Mouse (Mus musculus) thymus, postnatal 0 days (tissue): ENCODE measurements around the gene Vti1a. TPM values are rescaled to one million over a fixed set of nuclear protein-coding genes. Genes with fewer than 3 reads are reported as not detected.

Source experiments
- DNase-seq: peaks from one replicate; pipeline ENCODE4 v3.0.0-alpha.2; 2015; ENCODE audit warnings: low spot score
- polyA plus RNA-seq: library from polyadenylated mRNA; unstranded; fragments of >200 nt; fragmentation: Nextera tagmentation; extraction: Ambion mirVana; gene quantifications from 2 replicates; pipeline ENCODE4 v1.2.1, GENCODE M21; 2015

Vti1a gene
- polyA plus RNA-seq, 1 experiment from 2014 or later: 29.1 TPM

DNA sequence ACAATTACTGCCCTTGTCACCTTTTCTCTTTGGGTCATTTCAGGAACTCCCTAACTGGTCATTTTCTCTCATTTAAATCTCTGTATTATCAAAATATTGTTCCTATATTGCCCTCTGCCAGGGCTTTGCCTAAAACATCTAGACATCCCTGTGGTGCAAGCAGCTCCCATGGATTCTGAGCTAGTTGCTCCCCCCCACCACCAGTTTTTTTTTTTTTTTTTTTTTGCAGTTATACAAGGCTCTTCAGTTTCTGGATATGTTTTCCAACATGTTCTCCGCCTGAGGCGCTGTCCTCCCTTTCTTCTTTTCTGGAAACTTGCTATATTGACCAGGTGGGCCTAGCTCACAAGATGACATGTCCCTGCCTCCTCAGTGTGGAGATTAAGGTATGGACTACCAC is 2.4 kb upstream of the Vti1a start:
- DNase-seq: no peak

DNA sequence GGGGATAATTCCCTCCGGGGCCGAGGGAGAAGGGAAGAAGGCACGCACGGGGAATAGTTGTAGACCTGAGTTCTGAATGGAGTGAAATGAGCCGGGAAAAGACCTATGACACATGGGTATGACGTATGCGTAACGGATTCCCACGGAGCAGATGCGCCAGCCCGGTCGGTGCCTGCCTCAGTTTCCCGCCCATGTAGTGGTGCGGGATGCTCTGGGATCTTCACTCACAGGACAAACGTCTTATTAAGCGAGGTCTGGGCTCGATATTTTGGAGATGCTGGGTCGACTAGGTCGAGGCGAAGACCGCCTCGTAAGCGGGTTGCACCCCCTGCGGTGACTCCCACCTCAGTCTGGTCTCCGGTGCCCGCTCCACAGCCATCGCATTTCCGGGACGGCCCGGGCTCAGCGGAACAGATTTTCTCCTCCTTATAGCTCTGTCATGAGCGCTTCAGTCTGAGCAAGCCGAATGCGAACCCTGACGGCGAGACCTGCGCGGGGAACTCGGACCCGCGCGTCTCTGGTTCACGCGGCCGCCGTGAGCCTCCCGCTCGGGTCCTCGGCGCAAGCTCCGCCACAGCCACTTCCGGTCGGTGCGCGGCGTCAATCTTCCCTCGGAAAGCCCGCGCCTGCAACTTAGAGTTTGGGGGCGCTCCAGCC is 515 bp upstream of the Vti1a start, which contains the start of gene Zdhhc6:
Gene Zdhhc6, minus strand, starts transcription at position 581 of the 657 bp plus-strand sequence.
- DNase-seq: peak; percentile 85

DNA sequence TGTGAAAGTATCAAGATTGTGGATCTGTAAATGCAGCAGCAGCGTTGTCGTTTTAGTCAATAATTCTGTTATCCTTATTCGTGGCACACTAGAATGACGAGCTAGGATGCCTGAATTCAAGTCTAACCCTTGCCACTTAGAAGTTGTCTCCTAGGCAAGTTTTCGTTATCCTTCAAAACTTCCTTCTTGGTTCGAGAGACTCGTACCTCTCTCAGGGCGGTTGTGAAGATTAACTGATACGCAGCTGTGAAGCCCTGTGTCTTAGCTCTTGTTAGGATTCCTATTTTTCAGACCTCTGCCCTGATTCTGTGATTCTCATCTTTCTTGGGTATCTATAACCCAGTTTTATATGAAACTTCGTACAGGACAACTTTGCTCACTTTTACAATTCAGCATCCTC is 806 bp downstream of the Vti1a start:
- DNase-seq: no peak

DNA sequence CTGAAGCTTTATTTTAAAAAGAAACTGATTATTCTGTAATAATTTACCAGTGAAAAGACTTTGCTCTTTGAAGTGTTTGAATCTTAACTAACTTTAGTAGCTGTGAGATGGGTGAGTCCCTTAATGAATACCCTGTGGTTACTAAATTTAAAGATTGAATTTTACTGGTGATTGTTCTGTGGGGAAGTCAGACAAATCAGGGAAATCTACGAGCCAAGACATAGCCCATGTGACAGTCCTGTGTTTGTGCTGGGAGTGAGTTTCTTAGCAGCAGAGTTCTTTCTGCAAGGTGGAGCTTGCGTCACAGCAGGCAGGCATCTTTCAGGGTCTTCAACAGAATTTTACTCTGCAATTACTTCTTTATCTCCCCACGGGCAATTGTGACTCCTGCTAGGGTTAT is 2.9 kb downstream of the Vti1a start:
- DNase-seq: no peak

DNA sequence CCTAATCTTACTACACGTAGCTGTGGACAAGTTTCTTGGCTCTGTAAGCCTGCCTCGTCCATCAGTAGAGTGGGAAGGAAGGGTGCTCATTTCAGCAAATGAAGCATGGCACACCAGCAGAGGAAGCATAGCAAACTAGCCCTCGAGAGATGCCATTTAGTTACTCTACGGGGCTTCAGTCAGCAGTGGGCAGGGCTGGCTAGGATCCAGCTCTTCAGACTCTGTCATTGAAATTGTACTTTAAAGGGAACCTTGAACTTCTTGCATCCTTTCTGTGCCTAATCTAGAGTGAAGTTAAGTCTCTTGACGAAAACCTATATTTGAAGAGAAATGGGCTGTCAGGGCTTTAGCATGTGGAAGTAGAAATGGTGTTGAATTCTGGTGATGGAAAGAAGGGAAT is 3.4 kb downstream of the Vti1a start:
- DNase-seq: no peak

DNA sequence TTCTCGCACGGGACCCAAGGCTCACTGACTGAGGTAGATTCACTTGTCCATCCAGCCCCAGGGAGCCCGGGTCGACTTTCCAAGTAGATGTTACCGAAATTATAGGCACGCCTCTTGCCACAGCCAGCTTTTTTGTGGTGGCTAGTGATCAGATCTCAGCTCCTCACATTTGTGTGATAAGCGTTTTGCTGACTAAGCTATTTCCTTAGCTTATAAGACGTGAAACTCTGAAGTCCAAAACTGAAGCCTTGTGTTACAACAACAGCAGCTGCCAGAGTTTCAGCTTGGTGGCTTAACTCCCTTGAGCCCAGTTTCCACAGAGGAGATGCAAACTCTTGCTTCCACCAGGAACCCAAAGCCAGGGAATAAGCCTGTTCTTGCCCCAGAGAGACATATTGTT is 6.5 kb downstream of the Vti1a start:
- DNase-seq: no peak

DNA sequence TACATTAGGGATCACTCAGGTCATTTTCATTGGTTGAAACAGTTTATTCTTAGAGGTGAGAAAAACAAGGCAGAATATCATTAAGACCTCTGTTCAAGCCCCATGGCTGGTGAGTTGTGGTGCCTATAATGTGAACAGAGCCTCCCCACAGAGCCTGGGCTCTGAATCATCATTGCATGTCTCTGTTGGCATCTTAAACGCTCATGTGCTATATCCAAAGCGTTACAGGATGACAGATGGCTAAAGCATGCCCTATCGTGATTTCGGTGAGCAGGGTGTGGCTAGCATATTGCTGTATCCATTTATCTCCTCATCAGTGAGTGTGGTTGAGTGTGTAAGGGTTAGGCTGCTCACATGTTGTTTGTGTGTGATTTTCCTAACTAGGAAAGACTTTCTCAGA is 11.4 kb downstream of the Vti1a start:
- DNase-seq: no peak

DNA sequence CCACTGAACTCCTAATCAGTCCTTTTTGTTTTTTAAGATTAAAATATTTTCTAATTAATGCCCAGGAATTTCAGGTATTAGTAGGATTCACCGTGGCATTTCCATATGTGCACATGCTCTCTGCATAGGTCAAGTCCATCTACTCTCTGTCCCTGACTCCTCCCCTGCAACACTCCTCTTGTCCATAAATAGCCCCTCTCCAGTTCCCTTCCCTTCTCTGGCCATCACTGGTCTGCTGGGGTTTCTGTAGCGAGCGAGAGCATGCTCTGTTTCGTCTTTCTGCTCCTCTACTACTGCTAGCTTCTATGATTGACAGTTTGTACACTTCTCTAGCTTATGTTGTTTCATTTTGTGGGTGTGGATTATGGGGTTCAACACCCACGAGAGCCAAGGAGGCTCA is 15.7 kb downstream of the Vti1a start:
- DNase-seq: no peak

DNA sequence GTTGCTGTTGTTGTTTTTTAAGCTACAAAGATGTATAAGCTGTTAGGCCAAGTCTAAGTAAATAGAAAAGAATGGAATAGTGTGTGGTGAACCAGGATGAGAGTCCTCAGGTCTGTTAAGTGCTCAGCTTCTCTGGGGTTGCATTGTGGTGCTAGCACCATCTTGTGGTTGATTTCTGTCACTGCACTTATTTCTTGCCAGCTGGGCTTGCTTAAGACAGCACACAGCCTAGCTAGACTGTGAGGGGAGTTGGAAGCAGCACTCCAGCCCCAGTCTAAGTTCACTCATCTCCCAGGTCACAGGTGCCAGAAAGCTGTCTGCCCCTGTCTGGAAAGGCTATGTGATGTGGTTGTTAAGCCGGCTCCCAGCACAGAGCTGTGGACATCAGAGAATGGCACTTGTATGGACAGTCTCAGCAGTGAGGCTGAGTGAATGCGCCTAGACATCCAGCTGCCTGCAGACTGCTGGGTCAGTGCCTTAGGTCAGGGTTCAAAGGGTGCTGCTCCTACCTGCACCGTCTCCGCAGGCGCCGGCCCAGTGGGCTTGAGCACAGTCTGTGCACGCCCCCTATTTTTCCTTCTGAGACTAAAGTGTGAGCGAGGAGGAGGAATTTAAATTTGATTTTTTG is 16.7 kb downstream of the Vti1a start:
- DNase-seq: peak; percentile 75

DNA sequence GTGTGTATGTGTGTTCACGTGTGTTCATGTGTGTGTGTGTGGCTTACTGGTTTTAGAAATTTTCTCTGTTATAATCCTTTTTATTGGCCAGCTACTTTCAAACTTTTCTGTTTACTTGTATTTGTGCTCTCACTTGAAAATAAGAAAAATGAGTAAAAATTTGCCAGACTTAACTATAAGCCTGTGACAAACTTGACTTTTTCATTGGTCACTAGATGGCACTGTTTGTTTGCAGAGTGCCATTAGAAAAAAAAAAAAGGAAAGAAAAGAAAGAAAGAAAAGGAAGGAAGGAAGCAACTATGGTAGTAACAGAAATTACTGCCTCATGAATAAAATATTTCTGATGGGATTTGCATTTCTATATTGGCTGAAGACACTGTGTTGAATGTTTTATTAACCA is 19.8 kb downstream of the Vti1a start:
- DNase-seq: peak; percentile 8

DNA sequence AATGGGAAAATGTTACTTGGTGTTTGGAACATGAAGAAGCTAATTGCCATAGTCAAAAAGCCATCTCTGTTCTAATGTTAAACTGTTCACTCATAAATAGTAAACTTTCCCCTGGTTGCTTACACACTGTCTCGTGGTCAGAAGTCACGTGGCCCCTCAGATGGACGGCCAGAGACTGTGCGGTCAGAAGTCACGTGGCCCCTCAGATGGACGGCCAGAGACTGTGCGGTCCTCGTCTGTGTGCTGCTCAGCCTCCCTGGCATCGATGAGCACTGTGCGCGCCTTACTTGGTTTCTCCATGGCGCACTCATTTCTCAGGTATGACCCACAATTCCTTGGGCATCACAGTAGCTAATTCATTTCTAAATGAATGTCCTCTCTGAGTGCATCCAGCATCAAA is 20.3 kb downstream of the Vti1a start:
- no peak for DNase-seq

DNA sequence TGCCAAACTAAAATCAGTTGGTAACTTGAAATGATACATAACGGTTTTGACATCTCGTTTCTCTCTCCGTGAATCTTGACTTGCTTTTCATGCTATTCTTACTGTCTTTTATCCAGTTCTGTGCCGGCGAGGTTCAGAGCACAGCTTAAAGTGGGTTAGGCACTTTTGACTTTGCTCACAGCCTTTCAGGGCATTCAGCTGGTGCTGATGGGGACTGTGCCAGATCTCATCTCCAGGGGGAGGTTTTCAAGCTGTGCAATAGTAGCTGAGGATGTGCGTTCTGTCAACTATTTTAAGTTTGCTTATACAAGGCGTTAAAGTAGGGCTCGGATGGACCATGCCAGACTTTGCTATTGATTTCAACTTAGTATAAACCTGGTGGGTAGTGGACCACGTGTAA is 21.0 kb downstream of the Vti1a start:
- no peak for DNase-seq

DNA sequence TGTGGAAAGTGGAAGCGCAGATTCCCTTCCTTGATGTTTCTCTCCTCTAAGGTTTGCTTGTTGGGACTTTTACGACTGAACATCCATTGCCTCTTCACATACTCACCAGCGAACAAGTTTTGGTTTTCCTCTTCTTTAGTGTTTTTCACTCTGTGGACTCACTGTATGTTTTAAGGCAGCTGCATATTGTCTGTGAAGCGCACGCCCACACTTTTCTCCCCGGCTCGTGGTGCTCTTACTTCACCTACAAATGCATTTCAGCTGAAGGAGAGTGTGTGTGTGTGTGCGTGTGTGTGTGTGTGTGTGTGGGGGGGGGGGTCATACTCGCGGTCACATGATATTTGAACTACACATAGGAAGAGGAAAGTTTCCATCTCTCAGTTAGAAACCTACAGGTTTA is 21.6 kb downstream of the Vti1a start:
- no peak for DNase-seq

DNA sequence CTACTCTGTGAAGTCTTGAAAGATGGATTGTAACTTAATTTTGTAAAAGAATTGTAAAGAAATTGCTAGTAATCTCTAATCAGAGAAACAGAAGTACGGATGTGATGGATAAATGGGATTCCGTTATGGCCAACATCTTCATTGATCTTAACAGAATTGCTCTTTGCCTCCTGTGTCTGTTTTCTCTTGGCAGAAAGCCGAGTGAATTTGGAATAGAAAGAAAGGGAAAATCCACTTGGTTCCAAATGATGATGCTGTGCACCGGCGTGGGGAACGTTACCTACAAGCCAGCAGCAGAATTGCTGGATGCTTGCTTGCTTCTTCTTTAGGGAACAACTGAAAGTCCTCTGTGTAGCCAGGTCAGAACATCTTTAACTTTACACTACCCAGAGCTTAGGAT is 24.4 kb downstream of the Vti1a start:
- no peak for DNase-seq

DNA sequence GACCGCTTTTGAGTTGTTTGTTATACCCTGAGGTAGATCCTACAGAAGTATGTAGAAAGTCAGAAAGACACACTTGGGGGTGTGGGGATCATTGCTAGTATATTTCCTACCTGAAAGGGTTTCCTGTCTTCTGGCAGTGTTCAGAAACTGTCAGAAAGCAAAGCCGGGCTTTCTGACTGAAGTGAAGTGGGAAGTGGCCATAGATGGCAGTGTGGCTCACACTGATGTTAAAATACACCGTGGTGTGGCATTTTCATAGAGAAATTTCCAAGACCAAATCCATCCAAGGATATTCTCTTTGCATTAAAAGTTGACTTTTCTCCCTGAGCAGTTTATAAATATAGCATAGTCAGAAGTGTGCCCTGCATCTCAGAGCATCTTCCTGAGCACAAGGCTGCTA is 25.3 kb downstream of the Vti1a start:
- DNase-seq: no peak

DNA sequence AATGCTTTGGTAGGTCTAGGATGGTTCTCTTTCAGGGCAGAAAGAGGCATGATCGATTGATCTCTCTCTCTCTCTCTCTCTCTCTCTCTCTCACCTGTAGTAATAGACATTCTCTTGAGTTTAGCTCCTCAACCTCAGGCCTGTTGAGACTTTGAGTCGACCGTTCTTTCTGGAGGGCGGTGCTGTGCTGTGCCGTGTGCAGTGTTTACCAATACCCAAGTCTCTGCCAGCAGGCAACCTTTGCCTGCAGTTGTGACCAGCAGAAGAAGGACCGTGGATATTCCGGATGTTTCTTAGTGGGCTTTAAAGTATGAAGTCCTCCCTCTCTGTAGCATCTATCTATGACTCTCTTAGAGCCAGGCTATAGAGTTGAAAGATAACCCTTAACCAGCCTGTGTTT is 26.3 kb downstream of the Vti1a start:
- DNase-seq: no peak

DNA sequence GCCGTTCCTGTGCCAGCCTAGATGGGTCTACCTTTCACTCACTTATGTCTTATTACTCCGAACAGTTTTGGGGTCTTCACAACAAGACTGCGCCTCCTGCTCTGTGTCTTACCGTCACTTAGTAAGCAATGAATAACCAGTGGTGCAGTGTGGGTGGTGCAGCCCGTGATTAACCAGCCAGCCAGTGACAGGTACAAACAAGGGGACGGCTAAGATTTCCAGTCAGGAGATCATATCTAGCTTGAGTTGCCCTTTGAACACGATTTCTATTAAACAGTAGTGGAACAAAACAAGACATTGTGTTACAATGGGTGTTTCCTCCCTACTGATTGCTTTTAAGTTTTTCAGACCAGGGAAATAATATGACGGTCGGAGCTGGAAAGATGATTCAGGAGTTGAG is 27.2 kb downstream of the Vti1a start:
- no peak for DNase-seq

DNA sequence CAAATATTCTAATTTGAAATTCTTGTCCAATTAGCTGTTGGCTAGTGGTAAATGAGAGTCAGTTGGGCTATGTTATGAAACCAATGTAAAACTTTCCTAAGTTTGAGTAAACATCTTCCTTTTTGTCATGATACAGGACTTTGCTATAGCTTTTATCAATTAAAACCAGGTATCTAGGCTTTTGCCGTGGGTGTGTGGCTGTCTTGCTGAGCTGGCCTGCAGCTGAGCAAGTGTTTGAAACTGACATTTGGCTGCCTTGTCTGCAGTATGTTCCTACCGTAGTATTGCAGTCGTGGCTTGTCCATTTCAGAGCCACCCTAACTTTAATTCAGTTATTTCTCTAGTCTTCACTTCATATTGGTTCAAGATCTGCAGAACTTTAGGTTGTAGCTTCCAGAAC is 32.1 kb downstream of the Vti1a start:
- DNase-seq: no peak

DNA sequence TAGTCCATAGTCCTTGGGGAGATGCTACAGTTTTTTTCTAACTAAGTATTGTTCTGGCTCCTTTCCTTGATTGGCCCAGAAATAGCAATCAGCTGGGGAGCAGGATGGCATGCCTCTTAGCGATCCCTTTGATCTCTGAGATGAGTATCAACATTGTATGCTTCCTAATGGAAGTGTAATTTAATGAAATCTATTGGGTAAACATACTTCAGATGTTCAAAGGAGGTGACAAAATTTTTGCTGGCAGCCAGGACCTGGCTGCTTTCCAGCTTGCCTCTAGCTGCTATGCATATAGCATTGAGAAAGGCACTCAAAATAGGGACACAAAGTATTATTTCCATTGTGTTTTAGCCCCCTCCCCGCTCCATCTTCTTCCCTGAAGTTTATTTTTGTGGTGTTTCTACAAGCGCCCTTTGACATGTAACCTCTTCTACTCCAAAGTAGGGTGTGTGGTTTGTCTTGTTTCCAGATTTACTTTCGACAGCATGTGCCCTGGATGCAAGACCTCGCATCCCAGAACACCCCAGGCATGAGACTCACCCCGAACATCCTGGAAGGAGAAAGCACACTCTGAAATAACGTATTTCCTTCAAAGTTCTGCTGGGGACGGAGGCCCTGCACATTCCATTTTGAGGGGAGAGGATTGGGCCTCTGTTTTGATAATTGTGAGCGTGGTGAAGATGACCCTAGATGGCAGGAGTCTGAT is 34.7 kb downstream of the Vti1a start:
- no peak for DNase-seq

DNA sequence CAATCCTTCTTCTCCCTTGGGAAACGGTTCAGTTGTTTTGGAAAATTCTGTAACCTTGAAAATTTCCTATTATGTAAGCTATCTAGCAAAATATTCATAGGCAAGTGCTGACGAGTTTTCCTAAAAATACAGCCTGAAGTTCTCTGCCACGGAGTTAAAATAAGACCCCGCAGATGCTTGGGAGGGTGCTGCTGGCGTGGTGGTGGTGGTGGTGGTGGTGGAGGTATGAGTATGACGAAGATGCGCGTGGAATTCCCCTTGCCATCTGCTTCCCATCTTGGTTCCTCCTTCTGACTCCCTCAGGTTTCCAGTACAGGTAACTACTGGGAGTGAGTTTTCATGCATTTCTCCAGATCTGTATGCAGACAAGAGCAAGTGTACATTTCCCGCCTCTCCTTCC is 46.5 kb downstream of the Vti1a start:
- no peak for DNase-seq

DNA sequence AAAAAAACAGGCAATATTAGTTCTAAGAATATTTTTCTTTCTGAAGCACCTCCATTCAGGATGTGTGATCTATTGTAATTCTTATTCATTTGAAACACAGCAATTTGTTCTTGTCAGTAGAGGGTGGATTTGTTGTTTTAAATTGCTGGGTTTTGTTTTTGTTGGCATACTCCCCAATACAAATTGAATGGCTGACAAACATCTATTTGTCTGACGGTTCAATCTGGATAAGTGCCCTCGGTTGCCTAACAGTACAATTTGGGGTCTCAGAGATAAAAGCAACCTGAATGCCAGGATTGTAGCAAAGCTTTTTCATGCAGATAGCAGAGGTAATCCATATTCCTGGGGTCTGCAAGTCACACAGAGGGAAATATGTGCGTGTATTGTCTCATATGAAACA is 53.6 kb downstream of the Vti1a start:
- DNase-seq: no peak

DNA sequence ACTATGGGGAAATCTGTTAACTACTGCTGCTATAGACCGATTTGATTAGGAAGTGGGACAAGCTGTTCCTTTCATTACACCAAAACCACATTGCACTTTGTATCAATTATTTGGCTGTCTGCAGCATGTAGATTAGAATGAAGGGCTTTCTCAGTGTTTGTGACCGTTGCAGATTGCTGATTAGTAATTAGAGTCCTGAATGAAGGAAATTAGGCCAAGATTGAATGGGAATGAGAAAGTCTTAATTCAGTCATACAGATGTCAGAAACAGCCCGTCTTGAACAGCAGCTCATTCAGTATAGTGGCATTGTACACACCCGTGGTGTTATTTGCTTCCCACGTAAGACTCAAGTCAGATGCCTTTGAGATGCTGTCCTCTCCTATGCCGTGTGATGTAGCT is 60.2 kb downstream of the Vti1a start:
- no peak for DNase-seq

DNA sequence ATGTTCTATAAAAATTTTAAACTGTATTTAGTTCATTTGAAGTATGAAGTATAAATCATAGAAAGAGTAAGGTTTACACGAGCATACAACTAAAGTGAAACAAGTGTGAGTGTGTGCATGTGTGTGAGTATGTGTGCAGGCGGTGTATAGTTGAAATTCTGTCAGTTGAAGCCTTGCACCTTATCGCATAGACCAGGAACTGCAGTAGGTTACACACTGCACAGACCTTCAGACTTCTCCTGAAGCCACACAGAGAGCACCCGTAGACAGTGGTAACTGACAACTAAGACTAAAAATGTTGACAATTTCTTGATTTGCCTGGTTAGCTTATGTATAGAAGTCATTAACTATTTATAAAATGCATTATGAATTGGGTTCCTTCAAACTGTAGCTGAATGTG is 61.4 kb downstream of the Vti1a start:
- DNase-seq: no peak
